Mouse (Mus musculus): ENCODE results near the gene Nr2f2. TPM values are rescaled to one million over a fixed set of nuclear protein-coding genes. Genes with fewer than 3 reads are reported as not detected.

The Nr2f2 gene
- polyA plus RNA-seq, 1 experiment: 6.4 TPM

GRCm38 (mm10) chr7:70358848-70359591 lies 7.5 kb downstream of the Nr2f2 start:
- Histone ChIP-seq H3K4me1 (ENCODE audit: control insufficient read depth, insufficient read depth, low read length) (no peaks in the 10 kb centered on the region), H3K27ac (ENCODE audit: insufficient read depth, low read length) (no peak overlapping the region), H3K4me3 (ENCODE audit: low read depth, low read length) (peak overlapping the region; percentile 23; the same call in 1 of the 2 replicates), H3K9me3 (replicated peaks; ENCODE audit: control insufficient read depth, insufficient read depth, low read length, poor library complexity, severe bottlenecking) (no peaks in the 10 kb centered on the region), H3K9ac (ENCODE audit: low read depth, poor library complexity, severe bottlenecking) (no peak overlapping the region), H3K36me3 (ENCODE audit: control insufficient read depth, insufficient read depth, low read length, poor library complexity, severe bottlenecking) (no peaks in the 10 kb centered on the region), H3K27me3 (ENCODE audit: control insufficient read depth, insufficient read depth, low read length, poor library complexity, severe bottlenecking) (peaks cover 49% of the 10 kb centered on the region)
- no peak for TF ChIP-seq POLR2A (IDR thresholded peaks at IDR 0.05; ENCODE audit: insufficient read depth, low read length)
- TF ChIP-seq EP300 (IDR thresholded peaks at IDR 0.05; ENCODE audit: insufficient read depth, low read depth, low read length): no peak
- TF ChIP-seq CTCF (IDR thresholded peaks at IDR 0.05; ENCODE audit: low read depth, low read length): no peak

- H3K36me3 ChIP-seq (ENCODE audit: control insufficient read depth, insufficient read depth, low read length, poor library complexity, severe bottlenecking): no peaks in the 10 kb centered on the region
- no peaks in the 10 kb centered on the region for H3K4me1 ChIP-seq (ENCODE audit: control insufficient read depth, insufficient read depth, low read length)
- H3K9ac ChIP-seq (ENCODE audit: low read depth, poor library complexity, severe bottlenecking): no peak overlapping the region
- TF ChIP-seq POLR2A (IDR thresholded peaks at IDR 0.05; ENCODE audit: insufficient read depth, low read length): no peak
- no peak for TF ChIP-seq EP300 (IDR thresholded peaks at IDR 0.05; ENCODE audit: insufficient read depth, low read depth, low read length)
- TF ChIP-seq CTCF (IDR thresholded peaks at IDR 0.05; ENCODE audit: low read depth, low read length): no peak
- no peak overlapping the region for H3K27ac ChIP-seq (ENCODE audit: insufficient read depth, low read length)
- H3K9me3 ChIP-seq (replicated peaks; ENCODE audit: control insufficient read depth, insufficient read depth, low read length, poor library complexity, severe bottlenecking): no peaks in the 10 kb centered on the region
- H3K27me3 ChIP-seq (ENCODE audit: control insufficient read depth, insufficient read depth, low read length, poor library complexity, severe bottlenecking): peaks cover 49% of the 10 kb centered on the region
- H3K4me3 ChIP-seq (ENCODE audit: low read depth, low read length): peak overlapping the region; percentile 23; the same call in 1 of the 2 replicates
These were observed 8.3 kb downstream of the Nr2f2 start for GRCm38 (mm10) chr7:70358020-70358847.

GRCm38 (mm10) chr7:70357516-70358019 lies 9.0 kb downstream of the Nr2f2 start:
- H3K9me3 ChIP-seq (replicated peaks; ENCODE audit: control insufficient read depth, insufficient read depth, low read length, poor library complexity, severe bottlenecking): no peaks in the 10 kb centered on the region
- H3K4me3 ChIP-seq (ENCODE audit: low read depth, low read length): peak overlapping the region; percentile 13; the same call in 1 of the 2 replicates
- H3K36me3 ChIP-seq (ENCODE audit: control insufficient read depth, insufficient read depth, low read length, poor library complexity, severe bottlenecking): no peaks in the 10 kb centered on the region
- H3K9ac ChIP-seq (ENCODE audit: low read depth, poor library complexity, severe bottlenecking): no peak overlapping the region
- TF ChIP-seq EP300 (IDR thresholded peaks at IDR 0.05; ENCODE audit: insufficient read depth, low read depth, low read length): no peak
- no peak for TF ChIP-seq CTCF (IDR thresholded peaks at IDR 0.05; ENCODE audit: low read depth, low read length)
- H3K27ac ChIP-seq (ENCODE audit: insufficient read depth, low read length): no peak overlapping the region
- peaks cover 52% of the 10 kb centered on the region for H3K27me3 ChIP-seq (ENCODE audit: control insufficient read depth, insufficient read depth, low read length, poor library complexity, severe bottlenecking)
- H3K4me1 ChIP-seq (ENCODE audit: control insufficient read depth, insufficient read depth, low read length): no peaks in the 10 kb centered on the region

GRCm38 (mm10) chr7:70356691-70357515 lies 9.6 kb downstream of the Nr2f2 start:
- peaks cover 54% of the 10 kb centered on the region for H3K27me3 ChIP-seq (ENCODE audit: control insufficient read depth, insufficient read depth, low read length, poor library complexity, severe bottlenecking)
- H3K4me3 ChIP-seq (ENCODE audit: low read depth, low read length): no peak overlapping the region
- H3K27ac ChIP-seq (ENCODE audit: insufficient read depth, low read length): no peak overlapping the region
- no peaks in the 10 kb centered on the region for H3K36me3 ChIP-seq (ENCODE audit: control insufficient read depth, insufficient read depth, low read length, poor library complexity, severe bottlenecking)
- H3K9me3 ChIP-seq (replicated peaks; ENCODE audit: control insufficient read depth, insufficient read depth, low read length, poor library complexity, severe bottlenecking): no peaks in the 10 kb centered on the region
- H3K4me1 ChIP-seq (ENCODE audit: control insufficient read depth, insufficient read depth, low read length): no peaks in the 10 kb centered on the region
- TF ChIP-seq POLR2A (IDR thresholded peaks at IDR 0.05; ENCODE audit: insufficient read depth, low read length): no peak
- no peak for TF ChIP-seq CTCF (IDR thresholded peaks at IDR 0.05; ENCODE audit: low read depth, low read length)
- no peak for TF ChIP-seq EP300 (IDR thresholded peaks at IDR 0.05; ENCODE audit: insufficient read depth, low read depth, low read length)
- no peak overlapping the region for H3K9ac ChIP-seq (ENCODE audit: low read depth, poor library complexity, severe bottlenecking)

- Histone ChIP-seq H3K27me3 (ENCODE audit: control insufficient read depth, insufficient read depth, low read length, poor library complexity, severe bottlenecking) (peaks cover 55% of the 10 kb centered on the region), H3K27ac (ENCODE audit: insufficient read depth, low read length) (no peak overlapping the region), H3K9ac (ENCODE audit: low read depth, poor library complexity, severe bottlenecking) (no peak overlapping the region), H3K36me3 (ENCODE audit: control insufficient read depth, insufficient read depth, low read length, poor library complexity, severe bottlenecking) (no peaks in the 10 kb centered on the region), H3K9me3 (replicated peaks; ENCODE audit: control insufficient read depth, insufficient read depth, low read length, poor library complexity, severe bottlenecking) (no peaks in the 10 kb centered on the region), H3K4me3 (ENCODE audit: low read depth, low read length) (no peak overlapping the region), H3K4me1 (ENCODE audit: control insufficient read depth, insufficient read depth, low read length) (no peaks in the 10 kb centered on the region)
- TF ChIP-seq POLR2A (IDR thresholded peaks at IDR 0.05; ENCODE audit: insufficient read depth, low read length) (no peak), EP300 (IDR thresholded peaks at IDR 0.05; ENCODE audit: insufficient read depth, low read depth, low read length) (no peak), CTCF (IDR thresholded peaks at IDR 0.05; ENCODE audit: low read depth, low read length) (no peak)
These were observed 10.6 kb downstream of the Nr2f2 start for GRCm38 (mm10) chr7:70355691-70356568.
